Mouse (Mus musculus) kidney, embryonic 15.5 days (tissue): Measurements from ENCODE around the gene Dstn. TPM values are rescaled to one million over a fixed set of nuclear protein-coding genes. Genes with fewer than 3 reads are reported as not detected.

Experiments
- ATAC-seq: fragments of 200-750 bp; cut with Nextera tagmentation; replicated peaks from 2 replicates; pipeline ENCODE4 v1.8.0; 2017; ENCODE audit warnings: moderate TSS enrichment; ENCODE audit not compliant: low FRiP score
- H3K27ac ChIP-seq: fragments of 300-500 bp; sonication (generic); 2 replicates; pipeline ENCODE4 v1.5.1; 2015; ENCODE audit warnings: mild to moderate bottlenecking, inconsistent platforms
- H3K27me3 ChIP-seq: fragments of 300-500 bp; sonication (generic); 2 replicates; pipeline ENCODE4 v1.6.1; 2015; ENCODE audit warnings: inconsistent platforms
- H3K36me3 ChIP-seq: fragments of 300-500 bp; sonication (generic); 2 replicates; pipeline ENCODE4 v1.6.1; 2015; ENCODE audit warnings: inconsistent platforms
- H3K4me1 ChIP-seq: fragments of 300-500 bp; sonication (generic); 2 replicates; pipeline ENCODE4 v1.6.1; 2015; ENCODE audit warnings: inconsistent platforms
- H3K4me2 ChIP-seq: fragments of 300-500 bp; sonication (generic); 2 replicates; pipeline ENCODE4 v1.6.1; 2015; ENCODE audit warnings: moderate library complexity, mild to moderate bottlenecking, inconsistent platforms
- H3K4me3 ChIP-seq: fragments of 300-500 bp; sonication (generic); replicated peaks from 2 replicates; pipeline ENCODE4 v1.5.1; 2015; ENCODE audit warnings: mild to moderate bottlenecking, inconsistent platforms
- H3K9ac ChIP-seq: fragments of 300-500 bp; sonication (generic); 2 replicates; pipeline ENCODE4 v1.6.1; 2015; ENCODE audit warnings: mild to moderate bottlenecking, inconsistent platforms
- H3K9me3 ChIP-seq: fragments of 300-500 bp; sonication (generic); replicated peaks from 2 replicates; pipeline ENCODE4 v1.6.1; 2016; ENCODE audit warnings: inconsistent platforms
- WGBS: fragments of 180-500 bp; shearing (Covaris S2); methylation state at CpG from one replicate; pipeline ENCODE4 v1.1.7; 2015; ENCODE audit warnings: mixed read lengths; 5-methylcytosine and 5-hydroxymethylcytosine counted together
- polyA plus RNA-seq: library from polyadenylated mRNA; unstranded; fragments of >200 nt; fragmentation: Nextera tagmentation; extraction: Ambion mirVana; gene quantifications from 2 replicates; pipeline ENCODE4 v1.2.1, GENCODE M21; 2015

Gene Dstn
- 387 and 407 TPM in 2 replicates for polyA plus RNA-seq

- Histone ChIP-seq H3K36me3 (no peaks in the 10 kb centered on the region), H3K27me3 (no peaks in the 10 kb centered on the region)
These were observed at the start of gene Dstn for GRCm38 (mm10) chr2:143914760-143915599. Dstn (plus strand) TSS chr2:143915320.

DNA sequence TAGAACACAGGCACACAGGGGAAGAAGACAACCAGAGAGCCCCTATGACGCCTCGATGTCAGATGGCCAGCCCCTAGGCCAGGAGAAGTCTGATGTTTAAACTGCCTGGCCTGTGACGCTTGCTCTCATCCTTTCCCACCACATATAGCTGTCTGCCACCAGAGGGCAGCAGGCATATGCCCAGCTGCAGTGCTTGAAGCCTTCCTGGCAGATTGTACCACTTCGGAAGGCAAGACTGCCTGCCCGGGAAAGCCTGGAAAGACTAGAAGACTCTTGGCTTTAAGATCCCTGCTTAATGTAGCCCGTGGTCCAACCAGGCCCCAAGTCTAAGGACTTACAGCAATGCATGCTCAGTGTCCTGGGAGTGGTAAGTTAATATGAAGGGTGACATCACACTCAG, 47.8 kb upstream of the Dstn start:
- H3K4me2 ChIP-seq: 0 out of 2 replicates have a peak overlapping the region, but pooled peaks have one; percentile 27
- no peaks in the 10 kb centered on the region for H3K27me3 ChIP-seq
- H3K4me3 ChIP-seq: no peak overlapping the region
- H3K9me3 ChIP-seq: no peaks in the 10 kb centered on the region
- H3K4me1 ChIP-seq: peaks cover 28% of the 10 kb centered on the region
- H3K36me3 ChIP-seq: no peaks in the 10 kb centered on the region
- H3K27ac ChIP-seq: 0 out of 2 replicates have a peak overlapping the region, but pooled peaks have one; percentile 27
- no peak overlapping the region for H3K9ac ChIP-seq
- 5% methylated on average over 6 of the region's 6 CpGs for WGBS
- ATAC-seq: peak; percentile 50

More at GRCm38 (mm10) chr2:143914760-143915599, at the start of gene Dstn:
- H3K4me2 ChIP-seq: peak within 1 kb of the TSS; percentile 73
- peak; percentile 99 for ATAC-seq
- peaks cover 35% of the 10 kb centered on the region for H3K4me1 ChIP-seq
- H3K9ac ChIP-seq: peak within 1 kb of the TSS; percentile 86
- peak within 1 kb of the TSS; percentile 99 for H3K27ac ChIP-seq
- under 1% methylated on average over 69 of the region's 71 CpGs for WGBS
- no peaks in the 10 kb centered on the region for H3K9me3 ChIP-seq
- peak within 1 kb of the TSS; percentile 84 for H3K4me3 ChIP-seq

DNA sequence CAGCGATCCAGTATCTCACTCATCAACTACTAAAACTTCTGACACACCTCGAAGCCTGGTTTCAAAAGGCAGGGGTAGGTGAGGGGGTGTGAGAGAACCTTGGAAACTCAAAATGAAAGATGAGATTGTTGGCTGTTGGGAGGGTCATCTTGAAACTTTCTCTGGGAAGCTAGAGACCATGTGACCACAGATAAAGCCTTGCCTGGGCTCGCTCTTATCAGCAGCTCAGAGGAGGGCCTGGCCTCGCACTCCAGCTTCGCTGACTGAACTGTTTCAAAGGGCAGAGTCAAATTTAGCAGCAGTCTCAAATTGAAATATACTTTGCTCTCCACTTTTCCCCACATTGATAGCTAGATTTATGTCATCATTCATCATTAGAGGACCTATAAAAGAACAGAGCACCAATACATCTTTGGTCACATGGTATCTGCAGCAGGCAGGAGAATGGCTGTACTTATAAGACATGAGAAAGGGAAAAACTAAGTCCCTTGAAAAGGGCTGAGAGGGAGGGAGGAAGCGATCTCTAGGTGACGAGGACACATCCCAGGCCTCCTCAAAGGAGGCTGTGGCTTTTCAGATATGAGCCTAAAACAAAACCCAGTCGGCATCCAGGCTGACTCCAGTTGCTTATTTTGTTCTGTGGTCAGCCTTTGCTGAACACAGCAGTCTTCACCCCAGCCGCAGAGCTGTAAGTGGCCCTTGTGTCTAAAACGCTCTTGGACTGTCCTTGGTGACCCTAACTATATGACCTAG, 44.0 kb upstream of the Dstn start:
- Histone ChIP-seq H3K36me3 (no peaks in the 10 kb centered on the region), H3K9ac (no peak overlapping the region), H3K4me1 (peaks cover 18% of the 10 kb centered on the region), H3K4me2 (no peak overlapping the region), H3K27me3 (no peaks in the 10 kb centered on the region), H3K27ac (peak overlapping the region; percentile 29; the same call in 1 of the 2 replicates), H3K9me3 (no peaks in the 10 kb centered on the region), H3K4me3 (no peak overlapping the region)
- ATAC-seq: peak; percentile 77
- WGBS: 53% methylated on average over 10 of the region's 10 CpGs

GRCm38 (mm10) chr2:143876026-143876425, 39.1 kb upstream of the Dstn start:
- peak overlapping the region; percentile 14; the same call in 1 of the 2 replicates for H3K27ac ChIP-seq

DNA sequence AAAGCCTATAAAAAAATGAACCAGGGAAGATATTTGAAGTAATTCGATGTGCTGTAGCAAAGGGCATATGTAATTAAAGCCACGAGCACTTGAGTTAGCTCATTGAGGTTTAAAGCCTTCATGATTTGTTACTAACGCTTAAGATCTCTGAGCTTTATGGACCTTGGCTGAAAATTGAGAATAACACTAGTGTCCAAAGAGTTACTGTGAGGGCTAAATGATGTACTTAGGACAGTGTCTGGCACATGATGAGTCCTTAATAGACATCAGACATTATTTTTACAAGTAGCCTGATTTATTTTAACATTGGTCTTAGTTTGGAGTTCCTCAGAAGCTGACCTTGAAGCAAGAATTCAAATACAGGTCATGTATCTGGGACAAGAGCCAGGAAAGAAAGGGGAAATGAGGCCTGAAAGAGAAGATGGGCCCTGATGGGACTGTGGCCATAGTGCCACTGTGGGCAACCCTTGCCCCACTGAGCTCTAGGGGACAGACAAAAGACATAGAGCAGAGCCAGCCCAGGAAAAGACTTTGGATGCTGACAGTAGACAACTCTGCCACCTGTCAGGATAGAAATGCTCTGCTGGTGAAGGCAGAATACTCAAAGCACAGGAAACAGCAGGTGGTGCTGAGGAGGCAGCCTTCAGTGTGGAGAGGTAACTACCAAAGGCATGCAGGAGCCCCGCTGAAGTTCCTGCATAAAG, 38.0 kb upstream of the Dstn start:
- ATAC-seq: peak; percentile 64

More at GRCm38 (mm10) chr2:143876026-143876425, 39.1 kb upstream of the Dstn start:
- no peaks in the 10 kb centered on the region for H3K9me3 ChIP-seq
- no peak overlapping the region for H3K4me3 ChIP-seq
- no peak overlapping the region for H3K4me2 ChIP-seq
- H3K4me1 ChIP-seq: peaks cover 13% of the 10 kb centered on the region; the same call in 1 of the 2 replicates
- H3K9ac ChIP-seq: no peak overlapping the region
- H3K36me3 ChIP-seq: no peaks in the 10 kb centered on the region
- 20% methylated on average over 1 of the region's 1 CpGs for WGBS
- H3K27me3 ChIP-seq: no peaks in the 10 kb centered on the region
- no peak for ATAC-seq

GRCm38 (mm10) chr2:143879311-143879710, 35.8 kb upstream of the Dstn start:
- no peaks in the 10 kb centered on the region for H3K9me3 ChIP-seq
- no peak overlapping the region for H3K4me3 ChIP-seq
- H3K27ac ChIP-seq: no peak overlapping the region
- 92% methylated on average over 6 of the region's 6 CpGs for WGBS
- no peak for ATAC-seq
- no peak overlapping the region for H3K9ac ChIP-seq
- H3K27me3 ChIP-seq: no peaks in the 10 kb centered on the region
- no peak overlapping the region for H3K4me2 ChIP-seq
- peaks cover 7% of the 10 kb centered on the region; the same call in 1 of the 2 replicates for H3K4me1 ChIP-seq
- H3K36me3 ChIP-seq: no peaks in the 10 kb centered on the region

More for the DNA sequence above, 38.0 kb upstream of the Dstn start:
- no peak overlapping the region for H3K4me2 ChIP-seq
- peaks cover 7% of the 10 kb centered on the region; the same call in 1 of the 2 replicates for H3K4me1 ChIP-seq
- no peak overlapping the region for H3K9ac ChIP-seq
- H3K9me3 ChIP-seq: no peaks in the 10 kb centered on the region
- no peak overlapping the region for H3K27ac ChIP-seq
- H3K27me3 ChIP-seq: no peaks in the 10 kb centered on the region
- 31% methylated on average over 4 of the region's 4 CpGs for WGBS
- H3K4me3 ChIP-seq: no peak overlapping the region
- no peaks in the 10 kb centered on the region for H3K36me3 ChIP-seq

DNA sequence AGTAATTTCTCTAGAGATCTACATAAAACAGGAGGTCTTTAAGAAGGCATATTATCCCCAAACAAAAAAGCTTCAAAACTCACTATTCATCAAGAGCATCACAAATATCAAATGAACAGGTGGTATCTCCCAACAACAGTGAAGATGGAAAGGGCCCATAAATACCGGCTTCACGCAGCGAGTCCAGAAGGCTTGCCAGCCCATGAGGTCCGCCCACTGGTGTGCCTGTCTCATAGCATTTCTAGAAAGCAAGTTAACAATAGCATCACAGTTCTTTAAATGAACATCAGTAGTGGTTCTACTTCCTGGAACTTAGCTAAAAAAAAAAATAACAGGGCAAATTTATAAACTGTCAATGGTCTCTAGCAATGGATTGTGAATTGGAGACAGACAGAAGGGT, 33.1 kb upstream of the Dstn start:
- no peak for ATAC-seq
- Histone ChIP-seq H3K9me3 (no peaks in the 10 kb centered on the region), H3K36me3 (no peaks in the 10 kb centered on the region), H3K4me1 (peaks cover 6% of the 10 kb centered on the region; the same call in 1 of the 2 replicates), H3K27me3 (no peaks in the 10 kb centered on the region), H3K4me2 (no peak overlapping the region), H3K27ac (no peak overlapping the region), H3K9ac (no peak overlapping the region), H3K4me3 (no peak overlapping the region)
- WGBS: 84% methylated on average over 4 of the region's 4 CpGs

DNA sequence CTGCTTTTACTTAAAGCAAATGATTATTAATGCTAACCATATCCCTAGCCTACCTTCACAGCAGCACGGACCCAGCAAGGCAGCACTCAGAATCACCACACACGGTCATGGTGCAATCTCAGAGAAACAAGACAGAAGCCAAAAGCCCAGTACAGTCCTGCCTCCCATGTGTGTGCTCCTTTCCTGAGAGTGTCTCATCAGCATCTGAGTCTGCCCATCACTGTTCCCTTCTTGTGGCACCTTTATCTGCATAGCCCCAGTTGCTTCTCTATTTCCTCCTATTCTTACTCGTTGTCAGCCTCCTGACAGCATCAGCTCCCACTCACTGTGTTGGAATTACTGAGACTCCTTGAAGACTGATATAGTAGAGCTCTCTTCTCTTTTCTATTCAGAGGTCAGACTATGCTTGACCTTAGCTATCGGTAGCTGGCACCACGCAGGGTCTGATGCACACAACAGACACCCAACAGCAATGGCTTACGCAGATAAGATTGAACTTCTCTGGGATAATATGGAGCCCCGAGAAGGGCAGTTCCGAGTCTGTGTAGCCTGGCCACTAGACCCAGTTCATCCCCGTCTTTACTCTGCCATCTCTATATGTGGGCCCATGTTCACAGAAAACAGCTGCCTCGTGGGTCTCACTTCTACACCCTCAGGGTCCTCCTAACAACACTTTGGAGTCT, 32.4 kb upstream of the Dstn start:
- H3K4me3 ChIP-seq: no peak overlapping the region
- no peak overlapping the region for H3K9ac ChIP-seq
- H3K27ac ChIP-seq: no peak overlapping the region
- no peak for ATAC-seq
- 79% methylated on average over 10 of the region's 10 CpGs for WGBS
- H3K27me3 ChIP-seq: no peaks in the 10 kb centered on the region
- H3K4me2 ChIP-seq: no peak overlapping the region
- H3K9me3 ChIP-seq: no peaks in the 10 kb centered on the region
- no peaks in the 10 kb centered on the region for H3K36me3 ChIP-seq
- H3K4me1 ChIP-seq: no peaks in the 10 kb centered on the region

- no peak for ATAC-seq
- 82% methylated on average over 15 of the region's 15 CpGs for WGBS
- H3K9me3 ChIP-seq: no peaks in the 10 kb centered on the region
- H3K4me1 ChIP-seq: no peaks in the 10 kb centered on the region
- no peak overlapping the region for H3K4me3 ChIP-seq
- H3K27ac ChIP-seq: peak overlapping the region; percentile 80
- no peak overlapping the region for H3K9ac ChIP-seq
- H3K36me3 ChIP-seq: no peaks in the 10 kb centered on the region
- peak overlapping the region; percentile 24; the same call in 1 of the 2 replicates for H3K4me2 ChIP-seq
- H3K27me3 ChIP-seq: no peaks in the 10 kb centered on the region
These were observed 25.8 kb upstream of the Dstn start for GRCm38 (mm10) chr2:143889131-143889859.

- peak; percentile 81 for ATAC-seq
- no peak overlapping the region for H3K4me3 ChIP-seq
- H3K9ac ChIP-seq: no peak overlapping the region
- H3K27ac ChIP-seq: peak overlapping the region; percentile 80
- H3K4me2 ChIP-seq: peak overlapping the region; percentile 24; the same call in 1 of the 2 replicates
- H3K9me3 ChIP-seq: no peaks in the 10 kb centered on the region
- H3K36me3 ChIP-seq: no peaks in the 10 kb centered on the region
- WGBS: 60% methylated on average over 12 of the region's 12 CpGs
- no peaks in the 10 kb centered on the region for H3K27me3 ChIP-seq
- H3K4me1 ChIP-seq: no peaks in the 10 kb centered on the region
These were observed 25.2 kb upstream of the Dstn start for GRCm38 (mm10) chr2:143889860-143890433.
